Comparison of ENCODE assay signal across 26 mouse cellular contexts in genomic region chr16:86399288-86399687, GRCm38 (mm10).
"Had no signal": no experiment of that assay in that cellular context is flagged by ENCODE, and none has a peak within 500 bp of the region (broad histone marks: within the 10 kb centered on the region; RNA-seq: fewer than 3 reads in every experiment).

No protein-coding gene starts in this region.

- H3K9ac ChIP-seq: heart, embryonic 12.5 days; hindbrain, embryonic 12.5 days; hindbrain, embryonic 14.5 days; intestine, embryonic 15.5 days; limb, embryonic 12.5 days; liver, embryonic 13.5 days; liver, embryonic 15.5 days; liver, postnatal 0 days had no signal

- H3K4me3 ChIP-seq: gastrocnemius, adult 2 months; heart, embryonic 10.5 days; heart, embryonic 12.5 days; hindbrain, embryonic 10.5 days; hindbrain, embryonic 12.5 days; intestine, embryonic 15.5 days; layer of hippocampus, adult 2 months; left cerebral cortex, adult 2 months; limb, embryonic 10.5 days; limb, embryonic 12.5 days; liver, embryonic 13.5 days; liver, embryonic 15.5 days had no signal

- H3K9me3 ChIP-seq: heart, embryonic 10.5 days; heart, embryonic 12.5 days; hindbrain, embryonic 10.5 days; hindbrain, embryonic 12.5 days; intestine, embryonic 15.5 days; limb, embryonic 10.5 days; limb, embryonic 12.5 days; liver, embryonic 13.5 days; liver, embryonic 15.5 days had no signal

- H3K27me3 ChIP-seq: heart, embryonic 12.5 days; hindbrain, embryonic 12.5 days; intestine, embryonic 15.5 days; limb, embryonic 12.5 days; liver, embryonic 13.5 days; liver, embryonic 15.5 days had no signal

- H3K4me1 ChIP-seq: heart, embryonic 10.5 days; heart, embryonic 12.5 days; hindbrain, embryonic 10.5 days; hindbrain, embryonic 12.5 days; intestine, embryonic 15.5 days; limb, embryonic 10.5 days; limb, embryonic 12.5 days; liver, embryonic 13.5 days; liver, embryonic 15.5 days had no signal

- H3K27ac ChIP-seq: gastrocnemius, adult 2 months; heart, embryonic 10.5 days; hindbrain, embryonic 10.5 days; hindbrain, embryonic 12.5 days; hindbrain, embryonic 14.5 days; intestine, embryonic 15.5 days; layer of hippocampus, adult 2 months; left cerebral cortex, adult 2 months; limb, embryonic 10.5 days; limb, embryonic 12.5 days; liver, embryonic 13.5 days; liver, embryonic 15.5 days had no signal

- ATAC-seq: forebrain, embryonic 16.5 days; hindbrain, embryonic 16.5 days; inflammation-experienced regulatory T-cells, adult 6 months; intestine, embryonic 15.5 days; intestine, postnatal 0 days; liver, postnatal 0 days had no signal

- H3K36me3 ChIP-seq: heart, embryonic 10.5 days; heart, embryonic 12.5 days; hindbrain, embryonic 10.5 days; hindbrain, embryonic 12.5 days; intestine, embryonic 15.5 days; limb, embryonic 10.5 days; limb, embryonic 12.5 days; liver, embryonic 13.5 days; liver, embryonic 15.5 days had no signal

- DNase-seq: gastrocnemius, adult 2 months; gastrocnemius, postnatal 10 days; gastrocnemius, postnatal 25 days; heart, adult 18-20 months; heart, postnatal 10 days; heart, postnatal 4 days; kidney, postnatal 10 days; liver; liver, embryonic 13.5 days; liver, postnatal 0 days had no signal

- H3K4me2 ChIP-seq: heart, embryonic 12.5 days; hindbrain, embryonic 12.5 days; hindbrain, embryonic 14.5 days; intestine, embryonic 15.5 days; limb, embryonic 12.5 days; liver, embryonic 11.5 days; liver, embryonic 13.5 days; liver, embryonic 15.5 days had no signal
